Mouse (Mus musculus) 416B (cell line): ENCODE data around the gene Cct5.

Experiments used
- DNase-seq: peaks from one replicate; pipeline ENCODE4 v3.0.0; 2011; ENCODE audit warnings: low read depth

The Cct5 gene

DNA sequence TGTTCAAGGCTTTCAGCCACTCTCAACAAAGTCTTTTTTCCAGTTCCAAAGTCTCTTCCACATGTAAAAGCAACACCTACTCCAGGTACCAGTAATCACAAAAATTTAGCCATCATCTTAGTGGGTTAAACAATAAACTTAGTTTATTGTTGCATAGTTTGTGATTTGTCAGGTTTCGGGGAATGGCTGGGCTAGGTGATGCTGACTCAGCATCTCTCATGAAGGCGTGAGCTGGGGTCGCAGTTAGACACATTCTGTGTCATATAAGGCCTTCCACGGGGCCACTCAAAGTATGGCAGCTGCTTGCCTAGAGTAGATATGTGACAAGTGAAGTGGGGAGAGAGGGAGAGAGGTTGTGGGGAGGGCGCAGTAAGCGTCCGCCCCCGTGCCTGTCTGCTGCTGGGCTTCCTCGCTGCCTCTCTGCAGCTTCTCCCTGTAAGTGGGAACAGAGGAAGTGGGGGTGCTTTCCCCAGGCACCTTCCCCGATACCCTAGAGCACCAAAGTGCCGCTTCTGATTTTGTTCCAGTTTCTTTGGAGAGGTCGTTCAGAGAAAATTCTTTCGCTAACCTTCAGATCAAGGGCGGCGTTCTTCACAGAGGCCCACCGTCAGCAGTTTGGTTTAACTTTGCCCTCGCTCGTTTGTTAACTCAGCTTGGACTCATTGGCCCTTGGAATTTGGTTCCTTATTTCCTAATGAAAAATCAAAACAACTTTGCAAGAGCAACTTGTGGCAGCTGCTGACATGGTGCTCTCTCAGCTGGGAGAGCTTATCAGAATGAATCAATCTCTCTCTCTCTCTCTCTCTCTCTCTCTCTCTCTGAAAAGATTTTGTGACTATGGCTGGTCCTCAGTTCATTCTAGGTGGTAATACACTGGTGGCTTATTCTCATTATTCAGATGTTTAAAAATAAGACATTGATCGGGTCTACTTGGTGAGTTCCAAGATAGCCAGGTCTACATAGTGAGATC is 37.7 kb downstream of the Cct5 start:
- no peak for DNase-seq

DNA sequence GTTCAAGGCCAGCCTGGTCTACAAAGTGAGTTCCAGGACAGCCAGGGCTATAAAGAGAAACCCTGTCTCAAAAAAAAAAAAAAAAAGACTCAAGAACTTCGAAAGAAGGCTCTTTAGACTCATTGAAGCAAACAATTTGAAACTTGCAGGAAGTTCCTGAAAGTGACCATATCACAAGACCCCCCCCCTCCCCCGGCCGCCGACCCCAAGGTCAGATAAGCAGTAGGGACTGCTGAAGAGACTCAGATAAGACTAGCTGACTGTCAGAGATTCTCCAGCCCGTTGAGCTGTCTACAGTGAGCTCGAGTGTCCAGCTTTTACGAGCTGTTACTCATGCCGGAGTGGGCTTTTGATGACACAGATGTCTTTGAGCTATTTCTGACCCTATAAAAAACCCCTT is 38.8 kb downstream of the Cct5 start:
- no peak for DNase-seq

DNA sequence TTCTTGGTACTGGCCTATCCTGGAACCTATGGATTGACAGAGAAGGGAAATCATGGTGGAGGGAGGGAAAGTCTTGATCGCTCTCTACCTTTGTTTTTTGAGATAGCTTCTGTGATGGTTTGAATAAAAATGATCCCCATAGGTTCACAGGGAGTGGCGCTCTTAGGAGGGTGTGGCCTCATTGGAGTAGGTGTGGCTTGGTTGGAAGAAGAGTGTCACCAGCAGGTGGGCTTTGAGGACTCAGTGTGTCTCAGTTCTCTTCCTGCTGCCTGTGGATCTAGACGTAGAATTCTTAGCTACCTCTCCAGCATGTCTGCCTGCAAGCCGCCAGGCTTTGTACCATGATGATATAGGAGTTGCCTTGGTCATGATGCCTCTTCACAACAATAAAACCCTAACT is 39.6 kb downstream of the Cct5 start:
- no peak for DNase-seq

DNA sequence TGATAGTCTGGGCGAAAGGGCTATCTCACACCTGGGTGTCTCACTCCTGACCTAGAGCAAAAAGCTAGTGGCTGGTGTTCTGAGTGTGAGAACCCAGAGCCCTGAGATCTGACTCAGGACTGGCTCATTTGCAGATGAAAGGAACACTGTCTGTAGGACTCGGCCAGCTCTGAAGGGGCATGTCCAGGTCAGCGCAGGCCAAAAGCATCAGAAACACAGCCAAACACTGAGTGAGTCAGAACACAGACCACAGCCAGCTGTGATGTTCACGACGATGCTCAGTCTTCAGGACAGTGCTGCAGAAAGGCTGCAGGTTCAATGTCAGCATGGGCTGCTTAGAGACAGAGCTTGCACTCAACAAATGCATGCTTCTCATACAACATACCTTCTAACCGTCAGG is 40.2 kb downstream of the Cct5 start:
- DNase-seq = no peak

DNA sequence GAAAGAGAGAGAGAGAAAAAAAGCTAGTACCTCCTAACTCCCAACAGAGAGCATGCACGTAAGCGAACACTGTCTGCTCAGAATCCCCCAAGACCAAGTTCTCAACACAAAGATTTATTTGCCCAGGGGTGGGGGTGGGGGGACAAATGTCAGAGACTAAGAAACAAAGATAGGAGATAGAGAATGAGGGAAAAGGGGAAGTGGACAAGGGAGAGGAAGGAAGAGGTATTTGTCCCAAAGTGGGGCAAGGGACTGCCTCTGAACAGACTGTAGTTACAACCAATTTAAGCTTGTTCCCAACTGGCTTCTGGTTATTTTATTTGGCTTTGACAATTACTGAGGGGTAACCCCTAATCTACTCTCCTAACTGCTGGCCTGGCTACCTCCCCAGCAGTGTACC is 46.7 kb downstream of the Cct5 start:
- DNase-seq = no peak

DNA sequence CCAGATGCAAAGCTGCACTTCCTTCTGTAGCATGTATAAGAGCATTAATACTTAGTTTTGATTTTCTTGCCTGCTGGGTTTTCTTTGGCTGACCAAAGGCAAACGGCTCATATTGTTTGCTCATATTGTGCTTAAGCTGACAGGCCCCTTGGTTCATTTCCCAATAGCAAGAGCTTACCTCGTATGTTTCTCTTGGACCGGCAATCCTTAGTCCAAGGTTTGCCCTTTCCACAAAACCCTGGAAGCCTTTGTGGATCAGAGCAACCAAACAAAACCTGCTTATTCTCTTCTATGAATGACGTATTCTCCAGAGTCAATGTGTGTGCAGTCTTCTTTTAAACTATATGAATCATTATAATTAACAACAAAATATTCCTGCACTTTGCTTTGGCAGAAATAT is 51.2 kb downstream of the Cct5 start:
- DNase-seq = no peak

DNA sequence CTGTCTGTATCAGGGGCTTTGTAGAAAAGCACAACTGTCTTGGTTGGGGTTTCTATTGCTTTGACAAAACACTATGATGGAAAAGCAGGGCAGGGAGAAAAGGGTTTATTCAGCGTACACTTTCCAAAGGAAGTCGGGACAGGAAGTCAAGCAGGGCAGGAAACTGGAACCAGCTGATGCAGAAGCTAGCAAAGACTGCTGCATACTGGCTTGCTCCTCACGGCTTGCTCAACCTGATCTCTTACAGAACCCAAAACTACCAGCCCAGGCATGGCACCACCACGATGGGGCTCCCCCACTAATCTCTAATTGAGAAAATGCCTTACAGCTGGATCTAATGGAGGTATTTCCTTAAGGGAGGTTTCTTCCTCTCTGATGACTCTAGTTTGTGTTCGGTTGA is 54.2 kb downstream of the Cct5 start:
- DNase-seq = peak; percentile 54

DNA sequence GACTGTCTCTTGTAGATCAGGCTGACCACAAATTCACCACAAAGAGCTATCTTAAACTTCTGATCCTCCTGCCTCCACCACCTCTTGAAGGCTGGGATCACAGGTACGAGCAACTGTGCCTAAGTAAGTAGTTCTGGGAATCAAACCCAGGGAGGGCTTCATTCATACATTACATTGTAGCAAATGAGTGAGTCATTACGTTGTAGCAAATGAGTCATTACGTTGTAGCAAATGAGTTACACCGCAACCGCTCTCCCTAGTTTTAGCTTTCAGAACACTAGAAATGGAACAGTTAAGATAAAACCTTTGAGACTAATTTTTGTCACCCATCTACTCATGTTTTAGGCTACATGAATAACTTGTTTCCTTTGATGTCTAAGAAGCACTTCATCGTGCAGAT is 55.3 kb downstream of the Cct5 start:
- DNase-seq = peak; percentile 66

DNA sequence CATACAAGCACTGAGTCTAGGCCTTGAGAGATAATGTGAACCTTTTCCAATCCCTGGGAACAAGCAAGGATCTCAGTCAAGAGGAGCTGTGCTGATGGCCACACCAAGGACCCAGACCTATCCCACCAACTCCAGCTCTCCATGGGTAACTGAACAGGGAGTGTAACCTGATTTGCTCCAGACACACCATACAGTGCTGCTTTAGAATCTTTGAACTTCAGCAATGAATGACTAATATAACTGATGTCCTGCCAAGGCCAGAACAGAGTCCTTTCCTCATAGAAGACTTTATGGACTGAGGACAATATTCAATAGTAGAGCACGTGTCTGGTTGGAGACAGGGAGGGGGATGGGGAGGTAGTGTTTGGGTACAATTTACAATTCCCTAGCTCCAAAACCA is 56.5 kb downstream of the Cct5 start:
- no peak for DNase-seq

DNA sequence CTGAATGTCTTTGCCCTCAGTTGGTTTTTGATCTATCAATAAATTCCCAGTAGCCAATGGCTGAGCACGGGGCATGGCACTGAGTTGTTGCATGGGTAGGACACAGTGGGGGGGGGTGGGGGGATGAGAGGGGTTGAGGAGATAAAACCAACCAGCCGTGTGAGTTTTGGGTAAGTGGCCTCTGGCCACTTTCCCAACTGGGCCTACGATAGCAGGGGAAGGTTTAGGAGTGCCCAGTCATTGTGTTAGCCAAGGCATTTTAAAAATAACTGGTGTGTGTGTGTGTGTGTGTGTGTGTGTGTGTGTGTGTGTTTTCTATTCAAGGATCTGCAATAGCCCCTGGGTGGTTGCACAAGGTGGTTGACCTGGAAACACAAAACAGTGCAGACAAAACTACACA is 58.4 kb downstream of the Cct5 start:
- DNase-seq = peak; percentile 50

DNA sequence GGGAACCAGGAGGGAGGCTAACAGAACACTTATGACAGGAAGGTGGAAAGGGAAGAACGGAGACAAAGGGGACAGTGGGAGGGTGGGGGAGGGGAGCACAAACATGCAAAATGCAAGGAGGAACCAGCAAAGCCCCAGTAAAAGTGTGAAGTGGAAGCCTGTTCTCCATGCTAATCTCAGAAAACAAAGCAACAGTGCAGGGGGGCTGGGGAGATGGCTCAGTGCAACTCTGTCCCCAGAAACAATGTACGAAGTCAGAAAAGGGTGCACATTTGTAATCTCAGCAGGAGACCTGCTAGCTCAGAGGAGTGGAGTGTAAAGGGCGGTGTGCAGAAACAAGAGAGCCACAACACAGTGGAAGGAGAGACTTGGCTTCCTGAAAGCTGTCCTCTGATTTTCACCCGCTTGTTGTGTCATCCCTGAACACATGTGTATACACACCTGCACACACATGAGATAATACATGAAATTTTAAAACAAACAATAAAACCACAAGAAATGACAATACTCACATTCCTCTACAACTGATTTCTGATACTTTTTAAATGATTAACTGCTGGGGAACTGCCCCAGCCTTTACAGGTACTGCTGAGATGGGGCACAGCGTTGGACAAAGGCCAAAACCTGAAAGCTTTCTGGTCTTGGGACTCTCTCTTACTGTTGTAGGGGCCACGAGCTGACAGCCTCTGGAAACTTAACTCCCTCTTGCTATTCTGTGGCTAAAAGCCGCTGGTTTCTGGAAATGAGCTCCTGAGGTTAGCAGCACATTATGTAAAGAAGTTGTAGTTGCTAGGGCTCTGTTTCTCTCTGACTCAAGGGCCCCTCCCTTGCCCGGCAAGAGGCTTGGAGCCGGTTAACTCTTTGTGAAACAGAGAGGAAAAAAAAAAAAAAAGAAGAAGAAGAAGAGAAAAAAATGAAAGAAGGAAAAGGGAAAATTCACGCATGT is 59.3 kb downstream of the Cct5 start:
- DNase-seq = peak; percentile 81
